Mouse (Mus musculus) cerebellum, postnatal 36 days (tissue): ENCODE results near the gene Acap1.
"Not testable (repeated sequence)": the region's sequence is repeated elsewhere in the genome, so short reads cannot be mapped to it uniquely, and the experiment has no call there.

Experiments
- DNase-seq, 2 experiments: peaks; one replicate each; pipeline ENCODE4 v3.0.0; 2021 to 2022; ENCODE audit warnings: mixed read lengths in 2 of 2

The Acap1 gene

GRCm38 (mm10) chr11:69895291-69895690 lies at the start of gene Acap1:
Gene Acap1, minus strand, starts transcription at chr11:69895539.
- no peak for DNase-seq

- DNase-seq, result no peak
Measured at GRCm38 (mm10) chr11:69940962-69941361, 45.6 kb upstream of the Acap1 start.

GRCm38 (mm10) chr11:69939731-69940130 lies 44.4 kb upstream of the Acap1 start:
- DNase-seq, result no peak

- DNase-seq, result no peak
Measured at GRCm38 (mm10) chr11:69939181-69939580, 43.8 kb upstream of the Acap1 start.

- no peak for DNase-seq
Measured at GRCm38 (mm10) chr11:69938401-69938979, 43.2 kb upstream of the Acap1 start.

DNA sequence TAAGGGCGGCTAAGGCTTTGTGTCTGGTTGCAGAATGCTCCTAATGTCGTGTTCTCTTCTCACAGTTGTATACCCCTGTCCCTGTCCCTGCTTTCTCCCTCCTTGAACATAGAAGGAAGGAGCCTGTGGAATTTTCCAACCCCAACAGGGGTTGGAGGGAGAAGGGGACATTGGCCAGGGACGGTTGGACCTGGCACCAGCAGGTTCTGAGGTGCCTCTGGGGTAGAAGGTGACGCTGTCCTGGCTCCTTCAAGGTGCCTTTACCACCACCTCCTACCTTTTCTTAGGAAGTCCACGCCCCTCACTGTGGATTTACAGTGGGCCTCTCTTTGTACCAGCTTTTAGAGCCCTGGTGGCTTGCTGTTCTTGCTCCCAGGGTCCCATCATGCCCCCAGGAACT lies 42.5 kb upstream of the Acap1 start:
- no peak for DNase-seq

DNA sequence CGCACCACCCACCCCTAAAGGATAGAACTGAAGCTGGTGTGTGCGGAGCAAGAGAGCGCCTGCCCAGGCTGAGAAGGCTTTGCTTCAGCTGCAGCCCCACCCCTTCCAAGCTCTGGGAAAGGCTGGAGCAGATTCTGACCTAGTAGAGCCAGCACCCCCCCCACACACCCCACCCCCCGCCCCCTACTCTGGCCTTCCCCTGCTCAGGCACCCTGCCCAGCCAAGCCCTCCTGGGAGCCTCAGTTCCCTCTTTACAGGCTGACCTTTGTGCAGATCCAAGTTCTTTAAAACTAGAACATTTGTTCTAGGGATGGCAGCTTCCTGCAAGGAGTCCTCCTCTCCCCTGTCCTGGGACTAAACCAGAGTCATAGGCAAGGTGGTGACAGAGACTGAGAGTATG lies 42.0 kb upstream of the Acap1 start:
- no peak for DNase-seq

GRCm38 (mm10) chr11:69936714-69937347 lies 41.5 kb upstream of the Acap1 start:
- no peak for DNase-seq

GRCm38 (mm10) chr11:69936156-69936555 lies 40.8 kb upstream of the Acap1 start:
- peak in 1 of 2 experiments; percentile 27 for DNase-seq

DNA sequence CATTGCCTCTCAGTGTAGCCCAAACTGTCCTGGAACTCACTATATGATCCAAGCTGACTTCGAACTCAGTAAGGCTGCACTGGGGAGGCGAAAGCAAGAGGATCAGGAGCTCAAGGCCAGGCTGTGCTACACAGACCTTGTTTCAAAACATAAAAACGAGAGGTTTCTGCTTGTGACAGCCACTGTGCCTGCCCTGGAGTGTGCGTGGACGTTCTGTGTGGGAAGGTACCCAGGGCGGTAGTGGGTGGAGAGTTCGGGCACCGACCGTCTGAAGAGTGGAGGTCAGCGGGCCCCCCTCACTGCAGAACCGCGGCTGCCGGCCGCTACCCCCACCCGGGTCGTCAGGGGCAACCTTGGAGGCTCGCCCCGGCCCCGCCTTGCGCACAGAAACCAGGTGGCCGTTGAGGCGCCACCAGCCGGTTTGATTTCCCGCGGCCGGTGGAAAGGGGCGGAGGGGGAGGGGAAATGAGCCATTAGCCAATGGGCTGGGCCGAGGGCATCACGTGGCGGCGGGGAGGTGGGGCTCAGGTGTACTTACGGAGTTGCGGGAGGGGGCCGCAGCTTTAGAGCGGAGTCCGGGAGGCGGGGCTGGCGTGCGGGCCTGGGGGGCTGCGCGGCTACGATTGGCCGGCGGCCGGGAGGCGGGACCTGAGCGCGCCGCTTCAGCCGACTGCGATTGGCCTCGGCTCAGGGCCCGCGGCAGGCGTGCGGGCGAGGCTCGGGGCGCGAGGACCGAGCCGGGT lies 40.0 kb upstream of the Acap1 start, which contains the start of gene Ybx2:
Gene Ybx2 (plus strand): TSS at position 660 of the 743 bp plus-strand sequence.
- peak; percentile 88 to 95 for DNase-seq

DNA sequence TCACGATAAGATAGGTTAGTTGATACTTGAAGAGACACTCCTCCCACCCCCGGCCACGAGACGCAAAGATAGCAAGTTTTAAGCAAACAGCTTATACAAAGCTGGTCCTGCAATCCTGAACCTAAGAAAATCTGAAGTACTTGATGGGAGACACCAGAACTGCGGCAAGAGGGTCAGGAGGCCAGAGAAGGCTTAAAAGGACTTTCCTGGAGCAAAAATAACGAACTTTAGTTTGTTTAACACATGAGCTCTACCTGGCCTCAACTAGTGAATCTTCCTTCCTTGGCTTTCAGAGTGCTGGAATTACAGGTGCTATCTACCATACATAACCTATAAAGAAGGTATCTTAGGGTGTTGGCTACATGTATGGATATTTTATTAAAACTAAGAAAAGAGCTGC lies 39.3 kb upstream of the Acap1 start:
- DNase-seq, result no peak

- peak; percentile 86 to 92 for DNase-seq
Measured at GRCm38 (mm10) chr11:69934169-69934568, 38.8 kb upstream of the Acap1 start.

GRCm38 (mm10) chr11:69933066-69933465 lies 37.7 kb upstream of the Acap1 start:
- DNase-seq, result no peak

GRCm38 (mm10) chr11:69932254-69932653 lies 36.9 kb upstream of the Acap1 start:
- no peak for DNase-seq

GRCm38 (mm10) chr11:69931769-69932168 lies 36.4 kb upstream of the Acap1 start:
- DNase-seq, result no peak

GRCm38 (mm10) chr11:69930967-69931537 lies 35.7 kb upstream of the Acap1 start:
- DNase-seq, result no peak

GRCm38 (mm10) chr11:69930176-69930575 lies 34.8 kb upstream of the Acap1 start:
- DNase-seq, result not testable (repeated sequence)

DNA sequence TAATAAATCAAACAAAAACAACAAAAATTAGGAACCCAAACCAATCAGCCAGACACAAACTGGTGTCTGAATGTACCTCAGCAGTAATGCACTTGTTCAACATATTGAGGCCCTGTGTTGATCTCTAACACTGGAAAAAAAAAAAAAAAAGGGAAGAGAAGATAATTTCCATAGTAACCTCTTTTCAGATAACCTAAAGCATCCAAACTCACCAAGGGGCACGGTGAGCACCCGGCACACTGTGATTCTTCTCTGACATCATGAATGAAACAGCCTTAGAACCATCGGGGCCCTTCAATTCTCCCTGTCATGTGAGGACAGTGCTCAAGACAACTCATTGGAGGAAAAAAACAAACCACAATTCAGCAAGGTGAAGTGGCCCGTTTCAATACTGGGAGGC lies 34.4 kb upstream of the Acap1 start:
- DNase-seq, result no peak

GRCm38 (mm10) chr11:69927501-69927900 lies 32.2 kb upstream of the Acap1 start:
- DNase-seq, result no peak

- no peak for DNase-seq
Measured at GRCm38 (mm10) chr11:69922796-69923195, 27.5 kb upstream of the Acap1 start.

DNA sequence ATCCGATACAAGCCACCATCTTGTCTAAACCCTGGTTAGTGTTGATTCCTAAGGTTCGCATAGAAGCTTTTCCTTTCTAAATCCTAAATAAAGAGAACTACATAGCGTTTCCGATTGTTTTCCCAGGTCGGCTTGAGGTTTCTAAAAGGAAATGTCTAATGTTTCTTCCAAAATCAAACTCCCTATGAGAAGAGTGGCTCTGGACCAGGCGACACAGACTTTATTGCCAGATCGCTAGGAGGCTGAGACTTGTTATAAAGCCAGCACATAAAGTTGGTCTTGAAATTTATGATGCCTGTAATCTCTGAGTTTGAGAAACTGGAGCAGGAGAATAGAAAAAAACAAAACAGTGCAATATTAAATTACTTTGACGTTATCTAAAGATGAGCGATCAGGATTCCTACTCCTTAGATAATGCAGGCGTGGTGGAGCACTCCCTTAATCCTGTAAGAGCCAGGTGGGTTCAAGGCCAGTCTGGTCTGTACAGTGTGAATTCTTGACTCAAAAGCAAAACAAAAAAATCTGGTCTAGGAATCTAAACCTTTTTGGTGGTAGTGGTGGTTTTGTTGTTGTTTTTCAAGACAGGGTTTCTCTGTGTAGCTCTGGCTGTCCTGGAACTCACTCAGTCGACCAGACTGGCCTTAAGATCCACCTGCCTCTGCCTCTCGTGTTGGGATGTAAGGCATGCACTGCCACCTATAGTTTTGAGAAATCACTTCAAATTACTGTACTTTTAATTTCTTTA lies 26.8 kb upstream of the Acap1 start:
- no peak for DNase-seq

DNA sequence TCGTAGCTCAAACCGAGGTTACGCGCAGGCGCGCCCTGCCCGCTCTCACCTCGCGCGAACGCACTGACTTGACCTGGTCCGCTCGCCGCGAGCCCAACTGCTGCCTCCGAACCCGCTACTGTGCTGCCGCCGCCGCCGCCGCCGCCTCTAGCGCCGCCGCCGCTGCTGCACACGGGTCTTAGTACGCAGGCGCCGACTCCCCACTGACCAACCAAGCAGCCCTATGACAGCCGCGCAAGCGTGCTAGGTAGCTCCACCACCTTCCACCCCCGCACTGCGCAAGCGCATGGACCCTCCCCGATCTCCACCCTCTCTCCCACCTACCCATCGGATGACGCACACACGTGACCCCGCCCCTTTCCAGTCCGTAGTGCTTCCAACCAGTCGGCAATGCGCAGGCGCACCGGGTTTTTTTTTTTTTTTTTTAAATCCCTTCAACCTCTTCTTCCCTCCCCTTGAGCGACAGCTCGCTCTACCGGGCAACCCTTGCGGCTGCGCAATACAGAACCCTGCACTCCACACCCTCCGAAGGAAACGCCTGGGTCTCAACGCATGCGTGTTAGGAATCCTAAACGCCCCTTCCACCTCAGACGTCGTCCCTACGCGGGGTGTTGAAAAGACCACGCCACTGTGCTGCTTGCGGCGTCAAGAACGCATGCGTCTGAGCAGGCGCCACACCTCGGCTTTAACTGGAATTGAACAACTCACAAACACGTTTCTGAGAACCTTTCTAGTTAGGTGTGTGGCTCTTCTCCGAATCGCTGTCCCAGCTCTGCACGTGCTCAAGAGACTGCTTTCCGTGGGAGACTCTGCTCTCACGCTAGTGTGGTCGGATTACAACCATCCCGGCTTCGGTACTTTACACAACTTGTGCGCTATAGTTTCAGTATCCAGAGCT lies 26.0 kb upstream of the Acap1 start, which contains the start of gene Eif5a:
Gene Eif5a (minus strand): TSS at position 845 of the 898 bp plus-strand sequence.
- peak; percentile 100 for DNase-seq
